Mouse (Mus musculus) thymus, adult 2 months (tissue): ENCODE measurements around the gene Nipal3. TPM values are rescaled to one million over a fixed set of nuclear protein-coding genes. Genes with fewer than 3 reads are reported as not detected.
A peak's percentile ranks its signal among the peaks of the same experiment; 100 is the strongest.

ENCODE experiments used
- DNase-seq: peaks from one replicate; pipeline ENCODE4 v3.0.0; 2021
- H3K27ac ChIP-seq: fragments of 200-500 bp; 2 replicates; pipeline ENCODE4 v1.5.1; 2012; ENCODE audit warnings: low read length, control low read depth; ENCODE audit not compliant: control insufficient read depth, insufficient read depth
- H3K27me3 ChIP-seq: fragments of 200-500 bp; 2 replicates; pipeline ENCODE4 v1.6.1; 2012; ENCODE audit warnings: mild to moderate bottlenecking, low read length, moderate library complexity, mixed read lengths; ENCODE audit not compliant: control insufficient read depth, insufficient read depth
- H3K36me3 ChIP-seq: fragments of 200-500 bp; 2 replicates; pipeline ENCODE4 v1.6.1; 2012; ENCODE audit warnings: mild to moderate bottlenecking, low read length, moderate library complexity; ENCODE audit not compliant: control insufficient read depth, insufficient read depth
- H3K4me1 ChIP-seq: fragments of 200-500 bp; replicated peaks from 2 replicates; pipeline ENCODE4 v1.6.1; 2012; ENCODE audit warnings: low read length; ENCODE audit not compliant: control insufficient read depth, insufficient read depth
- H3K4me3 ChIP-seq: fragments of 200-500 bp; 2 replicates; pipeline ENCODE4 v1.5.1; 2012; ENCODE audit warnings: mild to moderate bottlenecking, low read length, control low read depth, moderate library complexity; ENCODE audit not compliant: control insufficient read depth, insufficient read depth
- CTCF ChIP-seq: fragments of 200-500 bp; IDR thresholded peaks from 2 replicates; pipeline ENCODE4 v1.5.1; 2012; ENCODE audit warnings: mild to moderate bottlenecking, control low read depth, low read length, moderate library complexity, borderline replicate concordance; ENCODE audit not compliant: control insufficient read depth, poor library complexity, insufficient read depth; ENCODE audit errors: extremely low read depth
- POLR2A ChIP-seq: fragments of 200-500 bp; IDR thresholded peaks from 2 replicates; pipeline ENCODE4 v1.6.1; 2012; ENCODE audit warnings: mild to moderate bottlenecking, low read length, control low read depth, moderate library complexity; ENCODE audit not compliant: control insufficient read depth, poor library complexity, insufficient read depth; ENCODE audit errors: extremely low read depth
- WGBS: fragments of 180-500 bp; shearing (Covaris S2); methylation state at CpG from one replicate; pipeline ENCODE4 v1.1.7; 2018; 5-methylcytosine and 5-hydroxymethylcytosine counted together
- polyA plus RNA-seq: library from polyadenylated mRNA; depleted of rRNA; stranded (reverse); fragments of >200 nt; gene quantifications from 2 replicates; pipeline ENCODE4 v1.2.3, GENCODE M21; 2012

Nipal3 gene
- polyA plus RNA-seq, 1 experiment, result 38.7 TPM

DNA sequence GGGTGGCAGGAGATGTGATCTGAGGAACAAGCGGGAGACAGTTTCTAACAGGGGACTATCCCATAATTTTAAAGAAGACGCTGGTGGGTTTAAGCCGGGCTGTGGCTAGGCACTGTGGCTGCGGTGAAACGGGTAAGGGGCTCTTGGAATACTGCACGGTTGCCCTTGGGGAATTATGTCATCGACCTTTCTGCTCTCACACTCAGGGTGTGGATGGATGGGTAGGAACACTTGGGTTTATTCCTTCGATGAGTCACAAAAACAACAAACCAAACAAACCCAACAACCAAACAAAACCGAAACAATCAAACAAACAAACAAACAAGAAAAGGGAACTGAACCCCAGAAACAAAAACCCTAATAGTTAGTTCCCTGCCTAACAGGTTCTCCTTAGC, 556 bp upstream of the Nipal3 start:
- no peak overlapping the region for H3K4me3 ChIP-seq
- no peak for DNase-seq

DNA sequence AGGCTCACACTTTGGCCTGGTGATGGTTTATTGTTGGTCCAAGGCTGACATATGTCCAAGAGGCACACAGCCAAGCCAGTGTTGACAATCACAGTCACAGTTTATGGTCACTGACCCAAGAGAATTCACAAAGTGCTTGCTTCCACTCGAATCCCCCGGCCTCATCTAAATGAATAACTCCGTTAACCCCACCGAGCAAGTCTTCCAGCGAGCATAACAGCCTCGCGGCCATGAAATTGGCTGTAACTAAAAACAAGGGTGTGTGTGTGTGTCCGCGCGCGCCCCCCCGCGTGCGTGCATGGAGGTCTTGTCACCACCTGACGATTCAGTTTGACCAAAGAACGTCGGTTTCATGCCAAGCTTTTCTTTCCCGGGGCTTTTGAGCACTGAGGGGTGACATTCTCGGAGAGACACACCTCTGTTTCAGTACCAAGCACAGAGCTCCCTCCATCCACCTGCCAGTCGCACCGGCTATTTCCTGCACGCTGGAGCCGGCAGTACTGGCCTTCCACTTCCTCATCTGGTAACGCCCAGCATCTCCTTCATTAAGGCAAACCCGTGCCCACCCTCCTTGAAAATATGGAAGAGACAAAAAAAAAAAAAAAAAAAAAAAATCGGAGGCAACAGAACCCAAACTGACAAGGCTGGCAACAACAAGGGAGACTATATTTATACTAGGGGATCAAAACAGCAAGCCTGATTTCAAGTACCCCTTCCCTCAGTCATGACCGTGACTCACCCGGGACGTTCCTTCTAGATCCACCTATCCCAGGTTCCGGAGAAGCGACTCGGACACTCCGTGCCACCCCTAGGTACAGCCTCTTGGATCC, 932 bp downstream of the Nipal3 start:
- H3K36me3 ChIP-seq, result peaks cover 18% of the 10 kb centered on the region
- DNase-seq, result peak; percentile 37
- H3K4me1 ChIP-seq, result peaks cover 13% of the 10 kb centered on the region
- TF ChIP-seq CTCF (no peak; the same call in 1 of the 2 replicates), POLR2A (no peak)
- H3K27me3 ChIP-seq, result no peaks in the 10 kb centered on the region
- H3K27ac ChIP-seq, result peak overlapping the region; percentile 36; the same call in 1 of the 2 replicates
- under 1% methylated on average over 33 of the region's 33 CpGs for WGBS
- peak overlapping the region; percentile 80 for H3K4me3 ChIP-seq

More for the DNA sequence above, 556 bp upstream of the Nipal3 start:
- no peak overlapping the region for H3K27ac ChIP-seq
- no peaks in the 10 kb centered on the region for H3K27me3 ChIP-seq
- peaks cover 5% of the 10 kb centered on the region for H3K36me3 ChIP-seq
- WGBS, result 43% methylated on average over 9 of the region's 9 CpGs
- H3K4me1 ChIP-seq, result peaks cover 13% of the 10 kb centered on the region
- TF ChIP-seq POLR2A (no peak), CTCF (no peak)

- WGBS, result 14% methylated on average over 4 of the region's 4 CpGs
- no peak for TF ChIP-seq POLR2A
- TF ChIP-seq CTCF, result no peak
- DNase-seq, result no peak
- no peaks in the 10 kb centered on the region for H3K27me3 ChIP-seq
- H3K36me3 ChIP-seq, result peaks cover 22% of the 10 kb centered on the region
- H3K4me3 ChIP-seq, result no peak overlapping the region
- H3K27ac ChIP-seq, result no peak overlapping the region
- H3K4me1 ChIP-seq, result peaks cover 13% of the 10 kb centered on the region
These were observed 1.6 kb downstream of the Nipal3 start for GRCm38 (mm10) chr4:135493271-135493670.

GRCm38 (mm10) chr4:135489256-135489655, 5.6 kb downstream of the Nipal3 start:
- Histone ChIP-seq H3K4me3 (no peak overlapping the region), H3K27me3 (no peaks in the 10 kb centered on the region), H3K36me3 (peaks cover 29% of the 10 kb centered on the region), H3K27ac (no peak overlapping the region), H3K4me1 (peaks cover 8% of the 10 kb centered on the region)
- TF ChIP-seq POLR2A, result no peak
- TF ChIP-seq CTCF, result no peak
- WGBS, result 97% methylated on average over 7 of the region's 7 CpGs
- no peak for DNase-seq

GRCm38 (mm10) chr4:135486352-135486751, 8.5 kb downstream of the Nipal3 start:
- no peak for DNase-seq
- TF ChIP-seq CTCF, result no peak
- no peak for TF ChIP-seq POLR2A
- Histone ChIP-seq H3K27ac (no peak overlapping the region), H3K36me3 (peaks cover 32% of the 10 kb centered on the region), H3K4me3 (no peak overlapping the region), H3K27me3 (no peaks in the 10 kb centered on the region), H3K4me1 (no peaks in the 10 kb centered on the region)
- 97% methylated on average over 11 of the region's 11 CpGs for WGBS

- Histone ChIP-seq H3K27ac (no peak overlapping the region), H3K4me1 (no peaks in the 10 kb centered on the region), H3K36me3 (peaks cover 25% of the 10 kb centered on the region), H3K4me3 (no peak overlapping the region), H3K27me3 (no peaks in the 10 kb centered on the region)
- WGBS, result 93% methylated on average over 10 of the region's 10 CpGs
- TF ChIP-seq CTCF (no peak), POLR2A (no peak)
- no peak for DNase-seq
These were observed 9.8 kb downstream of the Nipal3 start for GRCm38 (mm10) chr4:135485086-135485485.
